Mouse (Mus musculus) hematopoietic stem cell, adult 5-6 weeks (primary cell): ENCODE measurements at regions not wholly inside any gene's neighbourhood (a gene's known extent, or its start where the extent isn't known, plus 50 kb on each side); places are given as distances from the start of the nearest gene placed in this dataset.
A peak's percentile ranks its signal among the peaks of the same experiment; 100 is the strongest.

Experiments
- ATAC-seq, 2 experiments: fragments of 125-278 bp in 1 of 2; replicated peaks in 1 of 2; 2 replicates each; pipeline ENCODE4 v1.8.0; 2016 to 2017; ENCODE audit warnings: inconsistent platforms in 2 of 2, mild to moderate bottlenecking in 2 of 2, moderate number of reproducible peaks in 2 of 2, low read depth in 1 of 2, moderate TSS enrichment in 1 of 2; ENCODE audit not compliant: low FRiP score in 2 of 2, poor library complexity in 2 of 2, severe bottlenecking in 2 of 2, insufficient read depth in 1 of 2, low TSS enrichment in 1 of 2

DNA sequence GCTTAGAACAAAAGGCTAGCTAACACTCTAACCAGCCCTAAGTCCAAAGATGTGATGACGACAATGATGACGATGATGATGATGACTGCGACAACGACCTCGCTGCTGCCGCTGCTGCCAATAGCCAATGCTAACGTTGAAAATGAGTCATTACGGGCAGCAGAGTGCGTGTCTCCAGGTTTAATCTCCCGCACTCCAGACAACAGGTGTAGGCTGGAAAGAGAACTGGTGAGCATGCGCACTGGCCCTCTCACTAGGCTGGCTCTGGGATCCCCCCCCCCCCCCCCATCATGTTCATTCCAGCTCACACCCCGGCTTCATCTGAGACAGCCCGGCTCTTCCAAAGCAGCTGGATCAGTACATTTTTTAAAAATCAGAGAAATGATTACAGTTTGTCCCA is 138.4 kb downstream of the 9530068E07Rik start:
- no peak for ATAC-seq

DNA sequence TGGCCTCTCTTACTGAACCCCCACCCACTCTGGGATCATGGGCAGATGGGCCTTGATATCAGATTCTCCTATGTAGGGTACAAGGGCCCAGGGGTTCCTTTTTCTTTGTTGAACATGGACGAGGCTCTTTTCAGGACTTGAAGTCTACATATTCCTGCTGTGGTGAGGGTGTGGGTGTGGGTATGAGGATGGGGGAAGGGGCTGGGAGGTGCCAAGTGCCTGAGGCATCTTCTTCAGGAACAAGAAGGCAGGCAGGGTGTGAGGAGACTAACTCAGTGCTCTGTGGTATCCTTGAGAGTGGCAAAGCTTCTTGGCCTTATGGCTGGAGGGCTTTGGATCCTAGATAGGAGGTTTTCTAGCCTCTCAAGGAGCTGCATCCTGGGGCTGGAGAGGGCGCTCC is 140.0 kb downstream of the 9530068E07Rik start:
- no peak for ATAC-seq

DNA sequence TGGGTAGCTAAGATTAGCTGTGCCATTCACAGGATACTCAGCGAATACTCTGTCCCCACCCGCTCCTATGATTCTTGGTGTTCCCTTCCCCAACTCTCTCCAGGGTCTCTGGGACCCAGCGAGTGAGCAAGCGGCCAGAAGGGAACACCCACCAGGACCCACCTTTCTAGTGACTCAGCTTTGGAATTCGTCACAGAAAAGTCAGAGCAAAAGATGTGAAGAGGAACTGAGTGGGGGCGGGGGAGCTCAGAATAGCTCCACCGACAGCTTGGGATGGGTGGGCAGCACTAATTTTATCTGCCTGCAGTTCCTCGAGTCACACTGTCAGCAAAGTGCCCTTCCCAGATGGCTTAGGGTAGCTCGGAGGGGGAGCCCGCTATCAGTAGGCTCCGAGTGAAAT is 140.6 kb downstream of the 9530068E07Rik start:
- ATAC-seq, result no peak

DNA sequence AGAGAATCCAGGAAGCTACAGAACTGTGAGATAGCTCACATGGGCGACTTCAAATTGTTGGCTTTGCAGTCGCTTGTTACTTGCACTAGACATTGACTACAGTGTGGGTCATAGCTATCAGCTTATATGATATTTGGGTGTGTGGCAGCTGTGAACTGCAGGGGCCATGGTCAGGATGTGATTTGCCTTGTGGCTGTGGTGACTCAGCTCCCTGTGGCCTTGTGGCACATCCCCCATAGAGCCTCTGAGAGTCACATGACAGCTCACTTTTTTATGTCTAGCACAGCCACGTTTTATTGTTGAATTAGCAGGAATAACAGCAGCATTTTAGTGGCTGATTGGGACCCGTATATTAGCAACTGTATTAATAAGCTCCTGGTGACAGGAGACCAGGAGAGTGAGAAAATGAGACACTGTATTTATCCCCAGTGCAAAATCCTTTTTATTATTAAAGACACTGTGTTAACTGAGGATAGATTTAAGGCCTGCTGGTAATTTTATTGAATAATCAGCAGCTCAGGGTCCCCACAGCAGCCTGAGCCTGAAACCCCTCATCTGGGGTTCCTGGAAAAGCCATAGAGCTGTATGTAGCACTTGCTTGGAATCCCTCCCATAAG is 141.7 kb downstream of the 9530068E07Rik start:
- no peak for ATAC-seq

DNA sequence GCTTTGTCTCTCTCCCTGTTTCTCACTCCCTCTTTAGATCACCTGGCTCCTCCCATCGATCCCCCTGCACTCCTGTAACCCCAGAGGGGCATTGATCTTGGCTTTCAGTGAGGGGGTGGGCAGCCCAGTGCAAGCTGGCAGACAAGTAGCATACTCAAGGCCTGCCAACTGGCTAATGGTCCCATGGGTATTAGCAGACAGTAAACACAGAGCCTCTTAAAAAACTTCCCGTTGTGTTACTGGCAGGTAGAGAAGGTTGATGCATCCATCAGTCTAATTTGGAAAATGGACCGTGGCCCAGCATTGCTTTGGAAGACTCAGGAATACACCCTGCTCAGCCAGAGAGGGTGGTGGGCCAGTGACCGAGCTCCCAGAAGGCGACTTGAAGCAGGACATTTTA is 145.0 kb downstream of the 9530068E07Rik start:
- no peak for ATAC-seq

DNA sequence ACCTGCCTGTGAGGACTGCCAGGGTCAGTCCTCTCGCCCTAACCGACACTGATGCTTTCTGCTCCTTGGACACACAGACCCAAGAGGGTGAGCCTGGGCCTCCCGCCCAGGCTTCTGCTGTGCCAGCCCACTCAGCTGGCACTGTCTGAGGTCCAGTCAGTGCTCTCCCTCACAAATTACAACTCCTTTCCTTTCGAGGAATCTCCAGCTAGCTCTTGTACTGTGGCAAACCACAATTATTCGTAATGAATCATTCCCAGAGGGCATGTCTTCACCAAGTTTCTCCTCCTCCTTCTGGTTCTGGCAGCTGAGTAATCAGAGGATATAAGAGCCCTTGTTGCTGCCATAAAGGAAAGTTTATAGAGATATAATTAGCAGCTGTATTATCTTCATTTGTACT is 155.2 kb downstream of the 9530068E07Rik start:
- no peak for ATAC-seq

DNA sequence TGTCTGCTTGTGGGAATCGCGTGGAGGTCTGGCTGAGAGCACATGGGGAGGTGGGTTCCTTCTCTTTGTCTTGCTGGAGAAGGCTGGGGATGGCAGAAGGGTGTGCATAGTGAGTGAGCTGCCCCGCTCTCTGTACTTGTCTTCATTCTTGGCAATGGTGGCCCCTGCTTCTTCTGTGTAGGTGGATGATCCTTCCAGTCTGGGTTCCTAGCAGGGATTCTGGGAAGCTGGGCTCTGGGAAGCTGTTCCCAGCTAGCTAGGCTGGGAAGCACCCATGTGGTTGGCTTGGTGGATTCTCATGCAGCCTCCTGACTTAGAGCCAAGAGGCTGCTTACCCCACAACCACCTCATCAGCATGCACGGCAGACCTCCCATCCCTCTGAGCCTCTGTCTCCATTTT is 156.6 kb downstream of the 9530068E07Rik start:
- 0 out of 4 replicates have a peak, but pooled peaks of 1 of the 2 experiments have one; percentile 37 for ATAC-seq

DNA sequence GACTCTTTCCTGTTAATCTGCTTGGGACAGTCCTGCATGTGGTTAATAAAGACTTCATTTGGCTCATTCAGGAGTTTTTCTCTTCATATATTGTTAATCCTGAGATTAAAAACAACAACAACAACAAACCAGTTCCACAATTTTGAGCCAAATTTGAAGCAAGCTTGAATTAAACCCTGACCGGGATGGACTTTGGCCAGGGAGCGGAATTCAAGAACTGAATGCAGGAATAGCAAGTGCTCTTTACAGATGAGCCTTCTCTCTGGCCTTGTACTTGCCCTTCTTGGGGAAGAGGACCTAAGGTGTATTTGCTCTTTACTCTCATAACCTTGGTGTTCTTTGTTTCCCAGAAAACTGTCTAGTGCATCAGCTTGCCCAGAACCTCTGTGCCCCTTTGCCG is 161.6 kb downstream of the 9530068E07Rik start:
- ATAC-seq, result no peak

DNA sequence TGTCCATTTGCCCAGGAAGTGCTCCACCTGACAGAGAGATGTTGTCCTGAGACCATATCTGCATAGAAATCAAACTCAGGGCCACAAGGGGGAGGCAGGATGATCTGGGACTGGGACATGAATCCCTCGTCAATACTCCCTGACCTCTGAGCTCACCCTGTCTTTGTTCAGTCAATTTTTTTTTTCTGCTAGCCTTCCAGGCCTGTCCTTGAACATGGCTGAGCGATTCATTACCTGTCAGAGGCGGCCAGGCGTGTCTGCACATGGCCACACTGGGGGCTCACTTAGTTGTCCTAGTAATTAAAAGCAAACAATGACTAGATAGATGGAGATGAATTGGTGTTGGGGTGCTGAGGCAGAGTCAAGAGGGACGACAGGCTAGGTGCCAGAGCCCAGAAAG is 162.6 kb downstream of the 9530068E07Rik start:
- no peak for ATAC-seq

DNA sequence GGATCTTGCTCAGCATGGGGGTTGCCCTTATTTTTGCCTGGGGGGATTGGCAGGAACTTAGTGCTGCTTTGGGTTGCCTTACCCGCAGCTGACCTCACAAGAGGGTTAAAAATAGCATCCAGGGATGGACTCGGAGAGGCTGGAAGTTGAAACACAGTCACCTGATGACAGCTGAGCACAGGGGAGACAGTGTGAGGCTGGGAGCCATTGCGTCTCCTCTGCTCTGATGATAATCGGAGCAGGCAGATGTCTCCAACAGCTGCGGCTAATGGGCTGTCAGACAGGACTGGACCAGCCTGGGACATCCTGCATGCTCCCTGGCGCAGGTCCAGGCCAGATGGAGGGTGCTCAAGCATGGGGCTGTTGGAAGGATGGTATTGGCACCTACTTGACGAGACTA is 165.1 kb downstream of the 9530068E07Rik start:
- ATAC-seq, result no peak

DNA sequence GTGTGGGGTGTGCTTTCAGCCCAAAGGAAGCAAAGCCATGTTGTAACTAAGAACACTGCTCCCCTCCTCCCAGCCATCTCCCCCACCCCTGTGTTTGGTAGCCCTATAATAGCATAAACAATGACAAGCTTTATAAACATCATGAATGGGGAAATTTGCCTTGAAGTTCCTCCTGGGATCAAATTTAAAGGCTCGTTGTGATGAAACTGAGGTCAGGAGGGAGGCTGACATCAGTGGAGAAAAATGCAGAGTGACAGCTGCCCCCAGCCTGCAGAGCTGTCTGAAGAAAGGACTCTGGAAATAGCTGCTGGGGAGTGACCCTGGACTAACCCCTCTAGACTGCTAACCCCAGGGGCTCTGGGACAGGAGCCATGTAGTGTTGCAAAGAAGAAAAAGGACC is 169.2 kb downstream of the 9530068E07Rik start:
- no peak for ATAC-seq

DNA sequence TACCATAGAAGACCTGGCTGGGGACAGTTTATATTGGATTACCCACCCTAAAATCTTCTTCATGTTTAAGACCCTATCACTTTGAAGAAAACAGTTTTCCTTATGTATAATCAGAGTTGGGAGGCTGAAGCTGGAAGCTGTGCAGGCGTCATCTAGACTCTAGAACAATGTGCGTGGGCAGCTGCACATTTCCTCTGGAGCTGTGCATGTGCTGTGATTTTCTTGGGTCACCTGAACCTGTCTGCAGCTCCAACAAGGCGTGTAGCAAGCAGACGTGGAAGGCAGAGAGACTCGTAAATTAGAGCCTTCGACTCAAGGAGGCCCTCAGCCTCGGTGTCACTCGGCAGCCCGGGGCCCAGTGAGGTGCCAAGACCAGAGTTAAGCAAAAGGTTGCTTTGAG is 169.8 kb downstream of the 9530068E07Rik start:
- ATAC-seq, result no peak

DNA sequence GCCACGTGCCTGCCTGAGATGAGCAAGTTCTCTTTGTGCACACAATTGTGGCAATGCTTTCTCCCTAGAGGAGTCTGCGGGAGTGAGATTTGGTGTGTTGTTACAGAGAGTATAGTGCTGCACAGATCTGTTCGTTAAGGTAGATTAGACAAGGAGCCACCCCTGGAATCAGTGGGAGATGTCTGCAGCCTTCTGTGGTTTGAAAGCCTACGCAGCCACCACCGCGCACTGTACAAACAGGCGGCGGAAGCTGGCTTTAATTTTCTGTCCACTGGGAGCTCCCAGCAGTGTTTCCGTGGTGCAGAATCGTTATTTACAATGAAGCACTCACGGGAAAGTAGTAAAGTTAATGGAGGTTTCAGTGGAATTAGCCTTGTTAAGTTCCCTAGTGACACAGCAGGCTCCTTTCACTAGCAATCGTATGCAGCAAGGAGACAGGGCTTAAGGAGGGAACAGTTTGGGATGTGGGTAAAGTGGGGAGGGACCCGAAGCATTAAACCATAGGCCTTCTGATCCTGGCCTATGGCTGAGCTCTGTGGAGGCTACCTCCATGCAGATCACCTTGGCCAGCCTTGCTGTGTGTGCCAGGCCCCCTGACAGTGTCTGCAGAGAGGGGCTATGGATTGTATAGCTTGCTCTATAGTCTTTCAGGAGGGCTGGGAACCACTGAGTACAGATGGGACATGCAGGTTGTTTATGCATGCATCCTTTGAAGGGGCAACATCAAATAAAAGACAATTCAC is 171.9 kb downstream of the 9530068E07Rik start:
- no peak for ATAC-seq

DNA sequence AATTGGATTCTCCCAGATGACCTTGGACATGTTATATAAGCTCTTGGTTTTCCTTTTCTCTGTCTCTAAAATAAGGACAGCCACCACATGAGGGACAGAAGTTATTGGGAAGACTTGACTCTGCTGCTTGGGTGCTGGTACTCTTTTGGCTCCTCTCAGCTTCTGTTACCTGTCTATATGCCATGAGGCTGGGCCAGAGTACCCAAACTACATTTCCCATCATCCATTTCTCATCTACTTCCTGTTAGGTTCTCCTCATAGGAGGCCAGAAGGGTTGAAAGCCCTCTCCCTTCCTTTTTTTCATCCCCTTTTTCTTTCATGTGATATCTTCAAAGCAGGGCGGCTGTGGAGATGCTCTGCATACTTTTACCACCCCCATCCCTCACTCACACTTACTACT is 172.6 kb downstream of the 9530068E07Rik start:
- ATAC-seq, result no peak

DNA sequence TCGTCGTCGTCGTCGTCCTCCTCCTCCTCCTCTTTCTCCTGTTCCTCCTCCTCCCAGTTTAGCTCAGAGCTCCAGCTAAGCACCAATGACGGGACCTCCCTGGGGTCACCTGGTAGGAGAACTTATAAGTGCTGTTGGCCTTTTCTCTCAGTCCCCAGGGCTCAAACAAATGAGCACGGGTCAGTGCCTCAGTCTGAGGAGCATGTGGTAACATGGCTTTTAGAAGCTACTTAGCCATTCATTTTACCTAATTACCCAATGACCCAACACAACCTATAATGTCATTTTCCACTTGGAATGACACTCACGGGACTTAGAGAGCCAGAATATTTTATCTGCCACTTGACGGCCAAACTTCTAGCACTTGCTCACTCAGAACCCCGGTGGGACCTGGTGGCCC is 173.5 kb downstream of the 9530068E07Rik start:
- ATAC-seq, result no peak

DNA sequence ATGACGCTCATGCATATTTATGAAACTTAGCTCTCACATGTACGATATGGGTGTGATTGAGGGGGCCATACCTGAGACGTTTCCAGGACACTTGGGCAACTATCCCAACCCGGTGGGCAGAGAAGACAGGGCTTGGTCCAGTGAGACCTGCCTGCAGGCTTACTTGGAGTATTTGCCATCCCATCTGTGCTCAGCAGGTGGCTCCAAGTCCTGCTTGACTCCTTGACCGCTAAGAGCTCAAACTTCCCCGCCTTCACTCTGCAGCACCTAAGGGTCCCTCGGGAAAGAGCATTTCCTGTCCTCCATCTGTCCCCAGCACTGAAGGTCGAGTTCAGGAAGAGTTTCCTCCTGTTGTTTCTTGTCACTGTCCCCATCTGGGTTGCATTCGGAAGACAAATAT is 182.2 kb downstream of the 9530068E07Rik start:
- no peak for ATAC-seq

DNA sequence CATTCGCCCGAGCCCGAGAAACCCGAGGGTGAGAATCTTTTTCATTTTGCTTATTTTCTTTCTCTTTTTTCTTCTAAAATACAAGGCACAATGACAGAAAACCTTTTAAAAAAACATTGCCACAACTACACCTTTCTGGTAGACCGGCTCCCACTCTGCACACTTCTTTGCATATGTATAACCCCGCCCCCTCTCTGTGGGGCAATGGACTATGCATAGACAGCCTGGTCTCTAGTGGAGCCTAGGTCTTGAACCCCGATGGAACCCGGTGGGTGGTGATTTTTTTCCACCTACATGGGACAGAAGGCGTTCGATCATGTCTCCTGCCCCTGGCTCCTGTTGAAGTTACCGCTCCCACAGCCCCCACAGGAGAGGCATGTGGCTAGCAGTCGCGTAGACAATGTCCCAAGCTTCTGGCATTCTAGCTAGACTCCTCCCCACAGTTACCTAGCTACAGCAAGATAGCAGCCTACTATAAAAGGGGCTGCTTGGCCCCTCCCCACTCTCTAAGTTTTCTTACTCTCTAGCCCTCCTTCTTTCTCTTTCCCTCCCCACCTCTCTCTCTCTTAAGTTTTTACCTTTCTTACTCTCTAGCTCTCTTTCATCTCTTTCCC is 183.6 kb downstream of the 9530068E07Rik start:
- ATAC-seq, result no peak

DNA sequence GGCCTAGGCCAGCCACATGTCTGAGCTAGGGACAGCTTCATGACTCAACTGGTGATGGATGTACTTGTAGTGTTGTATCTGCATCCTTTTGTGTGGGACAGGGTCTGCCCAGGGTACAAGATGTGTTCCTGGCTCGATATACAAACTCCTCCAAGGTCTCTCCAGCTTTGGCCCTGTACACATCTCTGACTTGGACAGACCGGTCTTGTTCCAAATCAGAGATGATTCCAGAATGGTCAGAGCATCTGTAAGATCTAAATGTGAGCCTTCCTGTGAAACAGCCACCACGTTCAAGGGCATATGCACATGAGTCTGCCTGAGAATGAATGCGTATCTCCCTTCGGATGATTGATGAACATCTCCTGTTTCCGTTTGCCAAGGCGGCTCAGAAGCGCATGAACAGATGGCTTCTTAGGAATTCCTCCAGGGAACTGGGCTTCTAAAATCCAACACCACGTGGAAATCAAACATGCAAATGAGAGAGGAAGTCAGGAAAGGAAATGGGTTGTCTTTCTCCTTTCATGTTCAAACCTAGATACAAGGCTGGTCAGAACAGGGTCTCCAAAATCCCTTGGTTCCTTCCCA is 172.7 kb upstream of the Fstl4 start:
- no peak for ATAC-seq
